Mouse (Mus musculus) macrophage (primary cell): ENCODE results near the gene Hdac9. TPM values are rescaled to one million over a fixed set of nuclear protein-coding genes. Genes with fewer than 3 reads are reported as not detected.

Experiments
- H3K27ac ChIP-seq: fragments of 350-480 bp; formaldehyde crosslinking; 2 replicates; pipeline ENCODE4 v1.9.0; 2021
- H3K36me3 ChIP-seq: fragments of 350-480 bp; formaldehyde crosslinking; 2 replicates; pipeline ENCODE4 v1.9.0; 2021; ENCODE audit errors: inconsistent target
- H3K4me3 ChIP-seq: fragments of 350-480 bp; formaldehyde crosslinking; 2 replicates; pipeline ENCODE4 v1.9.0; 2021; ENCODE audit errors: inconsistent target
- H3K79me2 ChIP-seq: fragments of 350-480 bp; formaldehyde crosslinking; 2 replicates; pipeline ENCODE4 v1.9.0; 2021; ENCODE audit errors: inconsistent target
- WGBS: methylation state at CpG from one replicate; pipeline ENCODE4 v1.1.7; 2026; ENCODE audit warnings: inconsistent platforms; ENCODE audit not compliant: missing documents; 5-methylcytosine and 5-hydroxymethylcytosine counted together
- polyA plus RNA-seq: library from polyadenylated mRNA; stranded (reverse); fragments of 250-400 nt; gene quantifications from 3 replicates; pipeline ENCODE4 v1.2.4, GENCODE M21; 2018; ENCODE audit warnings: inconsistent platforms

Gene Hdac9
- polyA plus RNA-seq, 1 experiment from 2014 or later = 2.4 TPM

DNA sequence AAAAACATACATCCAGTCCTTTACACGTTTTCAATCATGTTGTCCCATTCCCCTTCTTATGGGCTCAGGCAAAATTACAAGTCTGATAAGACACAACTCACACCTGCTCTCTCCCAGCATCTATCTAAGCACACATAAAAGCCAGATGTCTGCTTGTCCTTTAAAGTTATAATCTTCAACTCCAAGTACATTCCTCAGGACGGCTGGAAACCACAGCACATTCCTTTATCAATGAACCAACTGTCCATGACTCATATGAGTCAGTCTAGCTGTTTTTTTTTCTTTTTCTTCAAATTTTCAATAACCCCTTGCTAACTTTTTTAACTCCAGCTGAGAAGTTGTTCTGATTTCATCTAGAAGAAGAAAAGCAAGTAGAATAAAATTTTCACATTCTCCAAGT is 692.4 kb downstream of the Hdac9 start:
- WGBS = 38% methylated on average over 2 of the region's 2 CpGs
- no peaks in the 10 kb centered on the region for H3K79me2 ChIP-seq

DNA sequence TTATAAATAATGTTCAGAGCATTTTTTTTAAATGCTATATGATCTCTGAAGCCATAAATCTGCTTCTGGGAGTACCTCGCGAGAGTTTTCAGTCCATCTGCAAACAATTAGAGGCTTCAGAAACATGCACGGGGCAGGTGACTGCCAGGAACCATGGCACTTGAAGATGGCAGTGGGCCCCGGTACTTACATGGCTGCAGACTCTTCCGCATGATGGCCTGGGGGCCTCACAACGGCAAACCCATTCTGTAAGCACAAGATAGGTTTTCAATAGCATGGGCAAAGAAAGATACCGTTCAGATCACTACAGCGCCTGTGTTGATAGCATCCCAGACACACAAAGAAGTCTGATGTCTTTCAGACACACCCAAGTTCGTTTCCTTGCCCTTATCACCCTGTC is 695.9 kb downstream of the Hdac9 start:
- 93% methylated on average over 9 of the region's 9 CpGs for WGBS
- no peak overlapping the region for H3K4me3 ChIP-seq
- no peak overlapping the region for H3K27ac ChIP-seq
- H3K36me3 ChIP-seq = no peaks in the 10 kb centered on the region
- no peaks in the 10 kb centered on the region for H3K79me2 ChIP-seq

More for the DNA sequence above, 692.4 kb downstream of the Hdac9 start:
- Histone ChIP-seq H3K27ac (no peak overlapping the region), H3K36me3 (no peaks in the 10 kb centered on the region), H3K4me3 (no peak overlapping the region)

GRCm38 (mm10) chr12:34220051-34220926 is 696.6 kb downstream of the Hdac9 start:
- Histone ChIP-seq H3K27ac (no peak overlapping the region), H3K79me2 (no peaks in the 10 kb centered on the region), H3K36me3 (no peaks in the 10 kb centered on the region), H3K4me3 (no peak overlapping the region)
- WGBS = 55% methylated on average over 9 of the region's 9 CpGs

- WGBS = 100% methylated on average over 2 of the region's 2 CpGs
- H3K79me2 ChIP-seq = no peaks in the 10 kb centered on the region
- H3K4me3 ChIP-seq = no peak overlapping the region
- no peaks in the 10 kb centered on the region for H3K36me3 ChIP-seq
- no peak overlapping the region for H3K27ac ChIP-seq
Observed at GRCm38 (mm10) chr12:34218561-34218960, 698.3 kb downstream of the Hdac9 start.

- Histone ChIP-seq H3K4me3 (no peak overlapping the region), H3K27ac (no peak overlapping the region), H3K36me3 (no peaks in the 10 kb centered on the region), H3K79me2 (no peaks in the 10 kb centered on the region)
- WGBS = 53% methylated on average over 16 of the region's 17 CpGs
Observed at GRCm38 (mm10) chr12:34215023-34216020, 701.6 kb downstream of the Hdac9 start.

DNA sequence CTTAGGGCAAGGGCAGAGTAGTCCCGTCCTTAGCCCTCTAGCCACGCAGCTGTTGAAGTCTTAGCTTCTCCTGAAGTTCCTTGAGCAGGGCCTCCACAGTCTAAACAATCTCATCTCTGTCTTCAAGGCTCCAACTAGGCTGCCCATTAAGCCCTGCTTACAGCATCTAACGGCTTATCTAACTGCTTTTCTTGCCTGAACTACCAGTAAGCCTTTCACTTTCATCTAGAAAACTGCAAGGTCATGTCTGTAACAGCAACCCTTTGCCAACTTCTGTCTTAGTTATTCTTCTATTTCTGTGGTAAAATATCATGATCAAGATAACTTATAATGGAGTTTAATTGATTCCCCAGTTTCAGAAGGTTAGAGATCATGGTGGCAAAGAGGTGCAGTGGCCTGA is 704.7 kb downstream of the Hdac9 start:
- Histone ChIP-seq H3K36me3 (no peaks in the 10 kb centered on the region), H3K79me2 (no peaks in the 10 kb centered on the region), H3K27ac (no peak overlapping the region), H3K4me3 (no peak overlapping the region)
- 42% methylated on average over 3 of the region's 3 CpGs for WGBS

DNA sequence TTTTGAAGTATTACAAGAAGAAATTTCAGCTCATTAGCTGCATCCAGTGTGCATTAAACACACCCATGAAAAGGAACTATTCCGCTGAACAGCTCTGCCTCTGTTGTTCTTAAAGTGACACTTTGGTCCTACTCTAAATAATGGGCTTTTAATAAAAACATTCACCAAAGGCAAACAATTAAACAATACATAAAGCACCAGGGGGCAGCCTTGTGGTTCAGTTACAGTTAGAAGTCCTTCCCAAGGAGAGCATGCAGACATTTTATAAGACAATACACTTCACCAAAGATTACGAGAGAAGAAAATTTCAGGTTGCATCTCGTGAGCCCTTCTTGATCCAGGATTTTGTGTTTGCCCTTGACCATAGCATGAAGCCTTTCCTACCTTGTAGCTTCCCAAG is 715.4 kb downstream of the Hdac9 start:
- no peaks in the 10 kb centered on the region for H3K36me3 ChIP-seq
- no peaks in the 10 kb centered on the region for H3K79me2 ChIP-seq
- H3K4me3 ChIP-seq = no peak overlapping the region
- WGBS = 92% methylated on average over 3 of the region's 3 CpGs
- no peak overlapping the region for H3K27ac ChIP-seq

GRCm38 (mm10) chr12:34200030-34200446 is 716.9 kb downstream of the Hdac9 start:
- WGBS = 96% methylated on average over 4 of the region's 4 CpGs
- Histone ChIP-seq H3K36me3 (no peaks in the 10 kb centered on the region), H3K27ac (no peak overlapping the region), H3K79me2 (no peaks in the 10 kb centered on the region), H3K4me3 (no peak overlapping the region)

GRCm38 (mm10) chr12:34195155-34195828 is 721.6 kb downstream of the Hdac9 start:
- Histone ChIP-seq H3K27ac (no peak overlapping the region), H3K4me3 (no peak overlapping the region), H3K79me2 (no peaks in the 10 kb centered on the region), H3K36me3 (no peaks in the 10 kb centered on the region)

DNA sequence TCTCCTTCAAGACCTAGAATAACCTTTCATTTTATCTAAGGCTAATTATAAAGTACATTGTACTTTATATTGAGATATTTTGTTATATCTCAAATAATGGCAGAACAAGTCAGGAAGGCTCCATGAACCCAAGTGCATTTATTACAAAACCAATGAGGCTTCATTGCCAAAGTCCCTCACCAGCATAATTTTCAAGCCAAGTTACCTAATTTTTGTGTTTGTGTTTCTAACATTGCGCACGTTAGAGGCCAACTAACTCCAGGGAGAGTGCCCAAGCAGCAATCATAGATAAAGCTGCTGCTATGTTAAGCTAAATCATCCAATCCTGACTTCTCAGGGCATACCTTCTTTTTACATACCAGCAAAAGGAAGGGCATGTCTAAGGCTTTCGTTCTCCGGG is 722.8 kb downstream of the Hdac9 start:
- Histone ChIP-seq H3K27ac (no peak overlapping the region), H3K4me3 (no peak overlapping the region), H3K79me2 (no peaks in the 10 kb centered on the region), H3K36me3 (no peaks in the 10 kb centered on the region)
- 91% methylated on average over 4 of the region's 4 CpGs for WGBS

DNA sequence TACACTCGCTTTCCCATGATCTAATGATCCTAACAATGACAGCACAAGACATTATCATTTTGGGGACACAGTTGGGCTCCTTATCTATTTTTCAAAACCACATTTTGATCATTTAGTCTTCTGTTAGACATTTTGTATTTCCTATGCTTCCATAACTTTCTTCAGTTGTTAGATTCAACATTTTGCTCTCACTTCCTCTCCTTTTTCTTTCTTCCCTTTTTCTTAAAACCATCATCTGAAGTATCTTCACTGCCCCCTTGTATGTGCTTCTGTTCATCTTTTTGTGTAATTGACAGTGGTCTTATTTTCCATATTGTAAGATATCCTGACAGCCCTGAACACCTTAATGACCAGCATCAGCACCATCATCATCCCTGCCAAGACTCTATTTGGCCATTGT is 725.6 kb downstream of the Hdac9 start:
- no peak overlapping the region for H3K27ac ChIP-seq
- no peak overlapping the region for H3K4me3 ChIP-seq
- no peaks in the 10 kb centered on the region for H3K79me2 ChIP-seq
- WGBS = 70% methylated on average over 1 of the region's 1 CpGs
- no peaks in the 10 kb centered on the region for H3K36me3 ChIP-seq

DNA sequence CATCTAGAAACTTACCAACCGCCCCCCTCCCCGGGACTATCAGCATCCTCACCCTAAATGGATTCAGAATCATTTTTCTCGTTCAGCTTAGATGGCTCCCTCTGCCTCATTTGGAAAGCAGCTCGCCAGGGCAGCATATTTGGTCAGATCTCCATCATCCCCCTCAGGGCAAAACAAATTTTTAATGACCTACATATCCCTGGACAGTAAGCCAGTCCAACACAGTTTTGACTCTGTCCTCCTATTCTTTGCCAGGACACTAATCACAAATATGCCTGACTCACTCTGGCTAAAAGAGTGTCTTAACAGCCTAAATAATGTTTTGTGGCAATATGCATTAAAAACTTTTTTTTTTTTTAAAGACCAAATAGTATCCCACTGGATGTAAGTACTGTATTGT is 738.0 kb downstream of the Hdac9 start:
- WGBS = 85% methylated on average over 4 of the region's 4 CpGs

GRCm38 (mm10) chr12:34176790-34177189 is 740.1 kb downstream of the Hdac9 start:
- Histone ChIP-seq H3K4me3 (no peak overlapping the region), H3K79me2 (no peaks in the 10 kb centered on the region), H3K27ac (no peak overlapping the region), H3K36me3 (no peaks in the 10 kb centered on the region)
- WGBS = 86% methylated on average over 3 of the region's 3 CpGs

More for the DNA sequence above, 738.0 kb downstream of the Hdac9 start:
- no peak overlapping the region for H3K27ac ChIP-seq
- H3K79me2 ChIP-seq = no peaks in the 10 kb centered on the region
- H3K4me3 ChIP-seq = no peak overlapping the region
- no peaks in the 10 kb centered on the region for H3K36me3 ChIP-seq

- H3K36me3 ChIP-seq = no peaks in the 10 kb centered on the region
- H3K79me2 ChIP-seq = no peaks in the 10 kb centered on the region
- H3K27ac ChIP-seq = no peak overlapping the region
- 100% methylated on average over 1 of the region's 1 CpGs for WGBS
- H3K4me3 ChIP-seq = no peak overlapping the region
Observed at GRCm38 (mm10) chr12:34173036-34173435, 743.9 kb downstream of the Hdac9 start.
